Mouse (Mus musculus) thymus, adult 2 months (tissue): ENCODE data around the gene Mup22. TPM values are rescaled to one million over a fixed set of nuclear protein-coding genes. Genes with fewer than 3 reads are reported as not detected.
"Not testable (repeated sequence)": the region's sequence is repeated elsewhere in the genome, so short reads cannot be mapped to it uniquely, and the experiment has no call there.

Experiments
- DNase-seq: peaks from one replicate; pipeline ENCODE4 v3.0.0; 2021
- H3K27ac ChIP-seq: fragments of 200-500 bp; 2 replicates; pipeline ENCODE4 v1.5.1; 2012; ENCODE audit warnings: low read length, control low read depth; ENCODE audit not compliant: control insufficient read depth, insufficient read depth
- H3K27me3 ChIP-seq: fragments of 200-500 bp; 2 replicates; pipeline ENCODE4 v1.6.1; 2012; ENCODE audit warnings: mild to moderate bottlenecking, low read length, moderate library complexity, mixed read lengths; ENCODE audit not compliant: control insufficient read depth, insufficient read depth
- H3K36me3 ChIP-seq: fragments of 200-500 bp; 2 replicates; pipeline ENCODE4 v1.6.1; 2012; ENCODE audit warnings: mild to moderate bottlenecking, low read length, moderate library complexity; ENCODE audit not compliant: control insufficient read depth, insufficient read depth
- H3K4me1 ChIP-seq: fragments of 200-500 bp; replicated peaks from 2 replicates; pipeline ENCODE4 v1.6.1; 2012; ENCODE audit warnings: low read length; ENCODE audit not compliant: control insufficient read depth, insufficient read depth
- H3K4me3 ChIP-seq: fragments of 200-500 bp; 2 replicates; pipeline ENCODE4 v1.5.1; 2012; ENCODE audit warnings: mild to moderate bottlenecking, low read length, control low read depth, moderate library complexity; ENCODE audit not compliant: control insufficient read depth, insufficient read depth
- WGBS: fragments of 180-500 bp; shearing (Covaris S2); methylation state at CpG from one replicate; pipeline ENCODE4 v1.1.7; 2018; 5-methylcytosine and 5-hydroxymethylcytosine counted together
- polyA plus RNA-seq: library from polyadenylated mRNA; depleted of rRNA; stranded (reverse); fragments of >200 nt; gene quantifications from 2 replicates; pipeline ENCODE4 v1.2.3, GENCODE M21; 2012; rRNA removed

The Mup22 gene
- 0.38 TPM in 1 of 2 replicates, not detected in the other for polyA plus RNA-seq

GRCm38 (mm10) chr4:60821363-60821762, at the start of gene Mup22:
TSS of gene Mup22 (minus strand) at chr4:60821463.
- not testable (repeated sequence) for DNase-seq, H3K27me3 ChIP-seq, H3K4me1 ChIP-seq, H3K27ac ChIP-seq, H3K36me3 ChIP-seq, H3K4me3 ChIP-seq
- 90% methylated on average over 4 of the region's 4 CpGs for WGBS

GRCm38 (mm10) chr4:60840889-60841288, 19.6 kb upstream of the Mup22 start:
- not testable (repeated sequence) for H3K27me3 ChIP-seq, H3K27ac ChIP-seq, DNase-seq

More at GRCm38 (mm10) chr4:60840889-60841288, 19.6 kb upstream of the Mup22 start:
- H3K4me1 ChIP-seq, H3K36me3 ChIP-seq, H3K4me3 ChIP-seq: not testable (repeated sequence)

Other genes with a start within 250 kb of the Mup22 start
- gene Mup10, start 239.3 kb downstream of the Mup22 start, polyA plus RNA-seq: not detected in 2 replicates
- gene Mup11, start 159.1 kb downstream of the Mup22 start, polyA plus RNA-seq: not detected in 2 replicates
- not detected in 2 replicates for gene Mup12, start 80.1 kb downstream of the Mup22 start, polyA plus RNA-seq